Mouse (Mus musculus): ENCODE results near the gene Sh3rf1. TPM values are rescaled to one million over a fixed set of nuclear protein-coding genes. Genes with fewer than 3 reads are reported as not detected.
"Not testable (repeated sequence)": the region's sequence is repeated elsewhere in the genome, so short reads cannot be mapped to it uniquely, and the experiment has no call there.

Gene Sh3rf1
- total RNA-seq, 2 experiments from 2014 or later, result 1.8 to 2.7 TPM

DNA sequence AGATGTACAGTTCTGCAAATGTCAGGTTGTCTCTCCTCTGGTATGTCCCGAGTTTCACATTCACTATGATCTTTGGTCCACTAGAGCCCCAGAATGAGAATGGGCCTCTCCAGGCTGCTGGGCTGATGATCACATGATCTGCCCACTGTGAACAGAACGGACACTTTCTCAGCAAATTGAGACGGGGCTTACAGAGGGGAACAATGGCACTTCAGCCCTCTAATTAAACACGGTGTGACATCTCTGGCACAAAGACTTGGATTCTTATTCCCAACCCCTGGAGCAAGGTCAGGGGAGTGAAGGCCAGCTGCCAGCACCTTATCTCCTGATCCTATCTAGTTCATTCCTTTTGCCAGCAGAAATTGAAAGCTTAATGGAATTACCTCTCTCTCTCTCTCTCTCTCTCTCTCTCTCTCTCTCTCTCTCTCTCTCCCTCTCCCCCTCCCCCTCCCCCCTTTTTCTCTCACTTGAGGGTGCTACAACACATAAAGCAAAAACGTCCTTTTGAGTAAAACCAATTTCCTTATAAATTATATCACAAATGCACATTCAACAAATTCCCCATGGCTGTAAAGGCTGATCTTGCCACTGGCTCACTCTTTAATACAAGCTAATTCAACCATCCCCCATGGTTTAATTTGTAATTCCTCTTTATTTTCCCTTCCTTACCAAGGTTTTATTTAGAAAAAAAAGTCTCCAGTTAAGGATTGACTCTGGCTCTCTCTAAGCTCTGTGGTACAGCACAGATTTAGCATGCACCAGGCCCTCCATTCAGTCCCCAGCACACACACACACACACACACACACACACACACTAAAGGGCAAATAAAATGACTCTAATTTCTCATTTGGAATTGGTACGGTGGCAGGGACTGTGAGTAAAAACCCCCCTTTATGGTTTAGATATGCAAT lies 179.8 kb downstream of the Sh3rf1 start:
- ATAC-seq (ENCODE audit: poor library complexity, severe bottlenecking), result no peak

- no peak for ATAC-seq (ENCODE audit: poor library complexity, severe bottlenecking)
Measured at GRCm38 (mm10) chr8:61404178-61404560, 180.5 kb downstream of the Sh3rf1 start.

DNA sequence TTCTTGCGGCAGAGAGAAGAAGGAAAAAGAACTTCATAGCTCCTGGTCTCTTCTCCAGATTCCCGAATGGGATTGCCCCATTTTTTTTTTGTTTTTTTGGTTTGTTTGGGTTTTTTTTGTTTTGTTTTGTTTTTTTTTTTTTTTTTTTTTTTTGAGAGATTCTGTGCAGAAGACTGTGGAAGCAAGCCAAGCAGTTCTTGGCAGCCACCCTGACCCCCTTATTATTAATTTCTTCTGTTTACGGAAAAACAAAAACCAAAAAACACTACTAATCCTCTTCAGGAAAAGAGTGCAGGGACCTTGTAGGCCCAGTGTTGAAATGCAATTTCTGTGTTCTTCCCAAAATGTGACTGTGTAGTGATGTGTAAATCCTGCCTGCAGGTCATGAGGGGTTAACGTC lies 185.4 kb downstream of the Sh3rf1 start:
- ATAC-seq (ENCODE audit: poor library complexity, severe bottlenecking), result no peak

DNA sequence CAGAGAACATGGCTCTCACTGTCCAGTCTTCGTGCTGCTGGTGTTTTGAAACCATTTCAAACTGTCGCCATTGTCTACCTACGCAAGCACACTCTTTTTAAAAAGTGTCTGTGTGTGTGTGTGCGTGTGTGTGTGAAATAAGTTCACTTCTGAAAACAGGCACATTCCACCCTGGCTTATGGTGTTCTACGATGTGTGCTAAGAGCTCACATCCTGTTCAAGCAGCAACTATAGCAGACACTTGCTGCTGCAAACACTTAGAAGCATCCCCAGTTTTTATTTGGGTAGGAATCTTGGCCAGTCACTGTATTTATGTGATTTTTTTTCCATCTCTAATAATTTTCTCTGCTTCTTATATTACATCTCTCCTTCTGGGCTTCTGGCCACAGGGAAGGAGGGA lies 186.0 kb downstream of the Sh3rf1 start:
- ATAC-seq (ENCODE audit: poor library complexity, severe bottlenecking), result not testable (repeated sequence)

GRCm38 (mm10) chr8:61419521-61419920 lies 195.8 kb downstream of the Sh3rf1 start:
- ATAC-seq (ENCODE audit: poor library complexity, severe bottlenecking), result no peak

- no peak for ATAC-seq (ENCODE audit: poor library complexity, severe bottlenecking)
Measured at GRCm38 (mm10) chr8:61420166-61420565, 196.5 kb downstream of the Sh3rf1 start.

DNA sequence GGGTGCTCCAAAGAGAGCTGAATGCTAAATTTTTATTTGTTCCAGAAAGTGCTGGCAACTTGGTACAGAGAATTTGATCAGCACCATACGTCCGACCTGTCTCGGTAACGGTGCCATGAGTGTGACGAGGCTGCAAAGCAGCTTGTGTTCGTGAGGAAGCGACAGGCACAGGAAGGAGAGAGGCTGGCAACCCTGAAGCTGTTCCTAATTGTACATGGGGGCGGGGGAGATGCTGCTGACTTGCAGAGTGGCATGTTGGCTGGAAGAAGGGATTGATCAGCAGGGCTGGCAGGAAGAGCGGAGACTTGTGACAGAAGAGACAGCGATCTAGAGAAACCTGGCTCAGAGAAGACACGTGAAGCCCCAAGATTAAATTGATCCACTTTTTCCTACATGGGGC lies 197.9 kb downstream of the Sh3rf1 start:
- no peak for ATAC-seq (ENCODE audit: poor library complexity, severe bottlenecking)

DNA sequence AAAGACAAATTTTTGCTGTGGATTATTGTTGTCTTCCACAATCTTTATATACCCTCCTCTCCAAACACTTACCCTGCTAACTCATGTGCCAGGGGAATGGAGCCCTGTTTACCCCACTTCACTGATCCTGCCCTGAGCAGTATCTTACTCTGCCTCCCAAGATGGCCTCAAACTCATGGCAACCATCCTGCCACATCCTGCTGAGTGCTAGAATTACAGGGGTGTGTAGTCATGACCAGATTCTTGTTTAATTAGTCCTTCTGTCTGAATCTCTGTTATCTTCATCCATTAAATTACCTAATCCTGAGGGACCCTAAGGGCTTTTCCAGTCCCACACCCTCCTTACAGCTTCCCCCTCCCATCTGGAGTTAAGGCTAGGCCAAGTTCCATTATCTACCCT lies 201.5 kb downstream of the Sh3rf1 start:
- no peak for ATAC-seq (ENCODE audit: poor library complexity, severe bottlenecking)

DNA sequence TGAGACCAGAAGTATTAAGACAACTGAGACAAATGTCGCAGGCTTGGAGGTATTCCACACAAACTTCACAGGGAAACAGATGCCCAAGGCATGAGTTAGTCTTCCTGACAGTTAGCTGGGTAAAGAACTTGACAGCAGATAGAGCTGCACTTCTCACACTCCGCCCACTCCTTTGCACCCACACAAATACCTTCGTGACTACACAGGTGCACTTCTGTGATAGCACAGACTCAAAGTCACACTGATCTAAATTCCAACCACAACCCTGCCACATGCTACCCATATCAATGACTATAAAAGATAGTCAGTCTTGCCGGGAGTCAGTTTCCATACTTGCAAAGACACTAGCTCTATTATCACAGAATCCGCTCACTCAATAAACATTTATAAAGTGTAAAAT lies 202.4 kb downstream of the Sh3rf1 start:
- ATAC-seq (ENCODE audit: poor library complexity, severe bottlenecking), result no peak

- no peak for ATAC-seq (ENCODE audit: poor library complexity, severe bottlenecking)
Measured at GRCm38 (mm10) chr8:61426671-61427070, 203.0 kb downstream of the Sh3rf1 start.

DNA sequence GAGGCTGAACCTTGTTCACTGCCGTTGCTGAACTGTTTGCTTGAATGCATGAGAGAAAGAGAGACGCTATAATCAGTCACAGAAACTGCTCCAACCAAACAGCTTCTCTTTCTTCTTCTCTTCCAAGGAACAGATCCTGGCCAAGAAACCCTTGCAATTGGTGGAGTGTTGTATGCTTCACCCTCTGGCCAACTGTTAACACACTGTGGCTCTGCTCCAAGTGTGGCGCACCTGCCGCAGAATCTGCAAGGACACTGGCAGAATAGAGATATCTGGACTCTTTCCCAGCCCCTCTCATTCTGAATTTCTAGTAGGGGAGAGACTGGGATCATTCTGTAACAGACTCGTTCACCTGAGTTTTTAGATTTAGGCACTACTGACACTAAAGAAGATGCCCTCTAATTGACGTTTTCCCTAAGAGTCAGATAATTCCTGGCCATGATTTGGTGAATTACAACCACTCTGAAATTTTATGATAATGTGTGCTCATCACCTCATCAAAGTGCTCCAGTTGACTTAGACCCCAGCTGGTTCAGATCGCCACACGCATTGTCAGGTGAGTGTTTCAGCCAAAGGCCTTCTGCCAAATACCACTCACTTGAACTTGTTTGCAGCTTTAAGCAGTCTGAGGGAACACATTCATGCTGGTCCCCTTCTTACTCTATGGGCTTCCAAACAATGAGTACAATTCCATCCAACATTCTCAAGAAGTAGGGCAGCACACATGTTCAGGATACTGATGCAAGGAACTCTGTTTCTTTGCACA lies 204.4 kb downstream of the Sh3rf1 start:
- ATAC-seq (ENCODE audit: poor library complexity, severe bottlenecking), result no peak

GRCm38 (mm10) chr8:61428821-61429482 lies 205.3 kb downstream of the Sh3rf1 start:
- no peak for ATAC-seq (ENCODE audit: poor library complexity, severe bottlenecking)

DNA sequence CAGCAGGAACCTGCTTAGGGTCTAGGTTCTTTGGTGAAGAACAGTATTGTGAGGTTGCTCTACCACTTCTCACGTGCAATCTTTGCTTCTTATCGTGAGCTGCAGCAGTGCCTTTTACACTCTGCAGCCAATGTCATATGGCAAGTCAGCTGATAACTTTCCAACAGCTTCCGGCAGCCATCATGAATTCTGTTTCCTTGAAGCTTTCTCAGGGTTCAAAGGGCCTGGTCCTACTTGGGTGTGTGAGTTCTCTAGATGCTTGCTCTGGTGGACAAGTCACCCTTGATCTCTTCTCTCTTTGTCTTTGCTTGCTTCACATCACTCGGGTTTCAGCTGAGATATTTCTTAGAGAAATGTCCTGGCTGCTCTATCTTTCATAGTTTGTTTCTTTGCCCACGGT lies 211.8 kb downstream of the Sh3rf1 start:
- no peak for ATAC-seq (ENCODE audit: poor library complexity, severe bottlenecking)

DNA sequence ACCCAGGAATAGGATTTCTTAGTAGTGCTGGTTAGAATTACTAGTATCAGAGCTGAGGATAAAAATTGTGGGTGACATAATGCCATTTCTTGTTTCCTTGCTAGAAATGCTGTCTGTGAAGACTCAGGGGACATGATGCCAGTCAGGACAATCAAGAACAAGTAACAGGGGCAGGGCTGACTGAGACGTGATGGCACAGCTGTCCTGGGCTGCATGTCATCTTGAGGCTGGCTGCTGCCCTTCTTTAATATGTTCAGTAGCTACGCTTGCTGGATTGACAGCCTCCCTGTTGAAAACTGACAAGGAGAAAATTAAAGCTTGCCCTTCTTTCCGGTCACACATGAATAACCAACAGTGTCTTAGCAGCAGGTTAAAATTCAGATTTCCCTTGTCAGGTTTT lies 212.5 kb downstream of the Sh3rf1 start:
- ATAC-seq (ENCODE audit: poor library complexity, severe bottlenecking), result no peak

DNA sequence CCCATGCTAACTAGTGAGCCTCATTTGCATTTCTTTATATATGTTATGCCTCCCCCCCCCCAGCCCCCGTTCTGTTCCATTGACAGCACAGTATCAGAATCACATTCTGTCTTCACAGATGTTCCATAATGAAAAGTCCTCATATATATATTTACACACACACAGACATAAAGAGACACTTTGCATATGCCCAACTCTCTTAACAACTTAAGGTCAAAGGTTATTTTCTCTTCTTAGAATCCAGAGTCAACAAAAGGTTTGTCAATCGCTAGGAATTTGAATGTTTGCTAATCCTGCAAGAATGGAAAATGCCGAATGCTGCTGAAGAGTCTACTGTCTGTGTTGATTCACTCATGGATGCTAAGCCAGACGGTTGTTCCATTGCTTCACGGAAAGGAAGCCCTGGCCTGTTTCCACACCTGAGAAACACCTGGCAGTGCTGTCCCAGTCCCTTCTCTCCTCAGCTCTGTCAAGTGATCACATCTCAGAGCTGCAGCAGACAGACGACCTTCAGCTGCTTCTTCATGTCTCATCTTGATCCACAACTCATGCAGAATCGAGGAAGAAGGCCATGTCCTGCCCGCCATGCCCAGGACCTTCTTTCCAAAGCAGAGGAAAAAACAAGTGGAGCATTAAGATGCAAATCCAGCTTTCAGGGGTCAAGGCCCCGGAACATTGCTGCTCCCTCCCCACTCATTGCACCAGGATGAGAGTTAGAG lies 213.1 kb downstream of the Sh3rf1 start:
- no peak for ATAC-seq (ENCODE audit: poor library complexity, severe bottlenecking)

GRCm38 (mm10) chr8:61437305-61437605 lies 213.6 kb downstream of the Sh3rf1 start:
- ATAC-seq (ENCODE audit: poor library complexity, severe bottlenecking), result no peak

DNA sequence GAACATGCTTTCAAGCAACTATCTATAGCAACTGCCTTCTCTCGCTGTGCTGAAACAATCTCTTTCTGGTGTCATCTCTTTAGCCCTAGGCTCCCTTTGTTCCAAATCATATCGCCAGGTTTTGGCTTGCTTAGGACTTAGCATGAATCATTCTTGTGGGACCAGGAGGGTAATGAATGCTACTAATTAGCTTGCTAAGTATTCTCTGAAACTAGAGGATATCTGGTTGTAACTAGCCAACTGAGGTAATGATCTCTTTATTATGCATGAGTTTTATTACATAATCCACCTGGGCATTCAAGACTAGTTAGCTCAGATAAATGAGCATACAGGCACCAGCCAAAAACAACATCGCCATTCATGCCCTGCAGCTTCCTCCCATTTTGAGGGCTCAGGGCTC lies 219.3 kb downstream of the Sh3rf1 start:
- no peak for ATAC-seq (ENCODE audit: poor library complexity, severe bottlenecking)

DNA sequence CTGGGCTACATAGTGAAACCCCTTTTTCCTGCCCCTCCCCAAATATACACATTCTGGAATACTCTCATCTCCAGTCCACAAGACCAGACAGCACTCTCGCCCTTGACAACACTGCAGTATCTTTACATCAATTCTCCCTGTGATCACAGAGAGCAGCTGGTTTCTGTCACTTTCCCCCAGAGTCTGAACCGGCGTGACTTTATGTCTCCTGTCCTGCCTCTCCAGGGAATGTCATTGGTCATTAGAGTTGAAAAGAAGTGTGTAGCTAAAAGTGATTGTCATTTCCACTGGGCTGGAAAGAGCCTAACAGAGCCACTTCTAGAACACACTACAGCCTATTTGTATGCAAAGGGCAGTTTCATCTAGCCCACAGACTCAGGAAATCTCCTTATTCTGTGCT lies 220.7 kb downstream of the Sh3rf1 start:
- no peak for ATAC-seq (ENCODE audit: poor library complexity, severe bottlenecking)

All from megakaryocyte, adult 5-6 weeks (primary cell).